Mouse (Mus musculus) thymus, postnatal 10 days (tissue): Measurements from ENCODE around the gene Hadha.

Source experiments
- DNase-seq, 2 experiments: peaks; one replicate each; pipeline ENCODE4 v3.0.0; 2021; ENCODE audit warnings: low spot score in 2 of 2

Hadha gene

GRCm38 (mm10) chr5:30154474-30155394 is at the start of gene Hadha, which contains the start of gene Hadhb:
Gene Hadha, minus strand, starts transcription at chr5:30155162.
Gene Hadhb, plus strand, starts transcription at chr5:30155248.
- peak; percentile 82 to 90 for DNase-seq

GRCm38 (mm10) chr5:30204441-30204840 is 49.5 kb upstream of the Hadha start:
- DNase-seq: no peak

GRCm38 (mm10) chr5:30203216-30203885 is 48.4 kb upstream of the Hadha start:
- no peak for DNase-seq

DNA sequence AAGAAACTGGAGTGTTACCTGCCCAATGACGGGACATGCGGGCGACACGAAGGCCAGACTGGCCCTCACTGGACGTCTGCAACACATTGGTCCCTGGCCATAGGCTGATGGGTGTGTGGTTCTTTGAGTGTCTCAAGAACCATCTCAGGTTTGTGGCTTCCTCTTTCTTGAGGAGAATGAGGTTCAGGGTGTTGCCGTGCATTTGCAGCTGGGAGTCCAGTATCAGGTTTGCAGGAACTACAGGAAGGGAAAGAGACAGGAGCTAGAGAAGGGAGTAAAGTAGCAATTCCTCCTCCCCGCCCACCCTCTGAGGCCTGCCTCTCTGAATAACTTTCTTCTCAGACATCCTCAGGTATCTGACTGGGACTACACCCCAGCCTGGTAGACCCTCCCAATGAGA is 47.3 kb upstream of the Hadha start:
- DNase-seq: no peak

DNA sequence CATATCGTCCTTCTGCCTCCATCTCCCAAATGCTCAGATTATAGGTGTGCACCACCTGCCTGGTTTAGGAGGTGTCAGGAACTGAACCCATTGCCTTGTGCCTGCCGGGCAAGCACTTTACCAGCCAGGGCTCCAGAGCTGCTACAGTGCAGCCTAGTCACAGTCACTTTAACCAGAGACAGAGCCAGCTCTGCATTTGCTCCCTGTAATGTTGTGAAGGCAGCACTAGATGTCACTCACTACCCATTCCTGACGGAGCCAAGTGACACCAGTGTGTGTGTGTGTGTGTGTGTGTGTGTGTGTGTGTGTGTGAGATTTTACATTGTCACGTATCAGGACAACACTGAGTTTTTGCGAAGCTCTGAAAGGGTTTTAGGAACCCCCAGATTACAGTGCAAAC is 46.6 kb upstream of the Hadha start:
- DNase-seq: no peak

DNA sequence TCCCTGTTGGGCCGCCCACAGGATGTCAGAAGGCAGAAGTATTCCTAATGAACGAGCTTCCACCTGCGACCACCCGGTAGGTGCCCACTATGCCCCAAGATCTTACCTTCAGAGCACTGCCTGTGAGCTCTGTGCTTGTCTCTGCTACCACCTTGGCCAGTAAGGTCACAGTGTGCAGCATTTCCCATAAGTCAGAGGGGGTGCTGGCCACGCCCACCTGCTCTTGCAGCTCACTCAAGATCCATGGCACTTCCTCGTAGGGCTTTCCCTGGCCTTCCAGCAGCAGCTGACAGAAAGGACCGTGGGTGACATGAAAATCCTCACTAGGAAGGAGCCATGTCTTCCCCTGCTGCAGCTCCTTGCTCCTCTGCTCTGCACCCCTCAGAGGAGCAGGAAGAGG is 43.3 kb upstream of the Hadha start:
- no peak for DNase-seq

GRCm38 (mm10) chr5:30195340-30195739 is 40.4 kb upstream of the Hadha start:
- DNase-seq: no peak

GRCm38 (mm10) chr5:30192452-30192851 is 37.5 kb upstream of the Hadha start:
- DNase-seq: no peak

DNA sequence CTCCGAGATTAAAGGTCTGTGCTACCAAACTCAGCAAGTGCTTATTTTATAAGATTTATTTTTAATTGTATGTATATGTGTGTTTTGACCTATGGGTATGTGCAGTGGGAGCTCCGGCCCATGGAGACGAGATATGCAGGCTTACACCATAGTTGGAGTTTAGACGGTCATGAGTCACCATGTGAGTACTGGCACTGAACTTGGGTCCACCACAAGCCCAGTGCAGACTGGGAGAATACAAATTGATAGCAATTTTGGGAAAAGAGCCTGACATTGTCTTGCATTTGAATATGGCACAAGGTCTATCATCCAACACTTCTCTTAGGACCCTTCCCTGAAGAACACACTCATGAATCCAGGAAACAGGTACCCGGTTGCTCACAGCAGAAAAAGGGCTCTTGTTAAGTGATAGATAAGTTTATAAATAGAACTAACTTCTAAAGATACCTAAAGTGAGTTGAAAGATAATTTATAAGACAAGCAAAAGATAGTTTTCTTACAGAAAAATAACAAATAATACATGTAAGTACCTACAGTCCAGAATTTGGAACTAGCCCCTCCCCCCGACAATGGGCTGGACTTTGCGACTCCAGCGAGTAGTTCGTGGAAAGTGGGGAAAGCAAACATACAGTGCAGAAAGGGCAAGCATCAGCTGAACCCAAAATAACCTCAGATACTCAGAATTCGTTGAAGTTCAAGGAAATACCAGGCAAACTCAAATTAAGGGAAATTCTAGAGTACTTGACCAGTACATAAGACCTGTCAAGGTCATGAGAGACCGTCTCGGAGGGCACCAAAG is 32.9 kb upstream of the Hadha start:
- no peak for DNase-seq

DNA sequence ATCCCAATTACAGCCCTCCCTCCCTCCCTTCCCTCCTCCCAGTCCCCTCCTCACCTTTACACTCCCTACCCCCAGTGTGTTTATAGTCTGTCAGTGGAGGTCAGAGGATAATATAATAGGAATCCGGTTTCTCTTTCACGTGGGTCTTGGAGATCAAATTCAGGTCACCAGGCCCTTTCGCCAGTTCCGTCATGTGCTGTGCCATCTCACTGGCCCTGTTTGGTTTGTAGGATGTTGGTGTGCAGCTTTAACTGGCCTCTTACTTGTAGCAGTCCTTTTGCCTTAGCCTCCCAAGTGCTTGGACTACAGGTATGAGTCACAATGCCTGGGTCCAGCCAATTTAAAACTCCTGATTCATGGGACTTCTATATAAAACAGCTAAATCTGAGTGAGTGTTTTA is 20.8 kb upstream of the Hadha start:
- DNase-seq: no peak

DNA sequence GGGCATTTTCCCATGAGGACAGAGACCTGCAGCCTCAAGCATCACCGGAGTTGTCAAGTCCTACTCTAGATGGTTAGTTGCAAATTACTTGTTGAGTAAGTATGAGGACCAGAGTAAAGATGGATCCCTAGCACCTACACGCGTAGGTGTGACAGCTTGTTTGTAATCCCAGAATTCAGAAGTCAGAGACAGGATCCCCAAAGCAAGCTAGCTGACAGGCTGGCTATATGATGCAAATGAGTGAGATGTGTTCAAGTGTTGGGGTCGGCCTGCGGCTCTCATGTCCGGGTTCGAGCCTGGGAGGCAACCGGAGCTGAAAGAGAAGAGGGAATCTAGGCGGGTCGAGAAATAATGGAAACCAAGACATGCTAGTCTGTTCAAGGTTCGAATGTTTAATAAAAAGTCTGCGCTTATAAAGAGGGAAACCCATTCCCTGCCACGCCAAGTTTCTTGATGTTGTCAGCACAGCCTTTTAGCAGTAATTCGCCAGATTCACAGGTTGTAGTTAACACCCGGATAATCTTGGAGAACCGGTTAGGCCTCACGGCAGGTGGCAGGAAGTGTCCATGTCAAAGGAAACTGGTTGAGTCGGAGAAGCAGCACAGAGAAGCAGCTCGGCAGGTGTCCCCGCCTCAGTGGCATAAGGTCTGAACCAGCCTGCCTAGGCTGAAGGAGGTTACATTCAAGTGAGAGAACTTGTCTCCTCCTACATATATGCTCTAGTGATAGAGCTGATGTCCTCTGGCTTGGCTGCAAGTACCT is 18.1 kb upstream of the Hadha start:
- no peak for DNase-seq

DNA sequence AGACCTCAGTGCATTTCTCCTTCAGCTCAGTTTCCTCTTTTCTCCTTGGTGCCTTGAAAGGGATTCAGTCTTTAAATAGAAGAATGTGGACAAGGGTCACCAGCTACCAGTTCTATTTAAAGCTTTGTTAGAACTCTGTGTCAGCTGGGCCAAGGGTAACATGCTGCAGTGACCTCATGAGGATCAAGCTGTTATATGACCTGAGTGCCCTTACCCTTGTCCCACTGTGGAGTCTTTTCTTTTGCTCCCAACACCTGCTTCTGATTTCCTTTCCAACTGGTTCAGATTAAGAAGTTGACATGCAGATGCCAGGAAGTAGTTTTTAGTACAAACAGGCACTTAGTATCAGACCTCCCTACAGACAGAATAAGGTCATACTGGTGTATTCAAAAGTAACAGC is 17.2 kb upstream of the Hadha start:
- no peak for DNase-seq

GRCm38 (mm10) chr5:30170303-30170940 is 15.5 kb upstream of the Hadha start:
- no peak for DNase-seq

GRCm38 (mm10) chr5:30165234-30165946 is 10.4 kb upstream of the Hadha start:
- DNase-seq: no peak

- no peak for DNase-seq
These were observed 7.4 kb upstream of the Hadha start for GRCm38 (mm10) chr5:30162339-30162738.

DNA sequence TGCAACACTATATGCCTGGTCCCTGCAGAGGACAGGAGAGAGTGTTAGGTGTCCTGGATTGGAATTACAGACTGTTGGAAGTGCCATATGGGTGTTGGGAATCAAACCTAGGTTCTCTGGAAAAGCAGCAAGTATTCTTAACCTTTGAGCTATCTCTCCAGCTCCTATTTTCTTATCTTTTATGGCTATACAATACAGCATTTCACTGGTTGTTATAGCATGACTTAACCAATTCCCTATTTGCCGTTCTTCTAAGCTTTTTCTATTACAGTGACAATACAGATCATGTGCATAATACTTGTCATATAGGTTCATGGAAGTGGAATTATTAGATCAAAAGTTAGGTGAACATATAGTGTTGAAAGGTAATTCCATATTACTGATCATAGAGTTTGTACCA is 6.9 kb upstream of the Hadha start:
- DNase-seq: no peak

DNA sequence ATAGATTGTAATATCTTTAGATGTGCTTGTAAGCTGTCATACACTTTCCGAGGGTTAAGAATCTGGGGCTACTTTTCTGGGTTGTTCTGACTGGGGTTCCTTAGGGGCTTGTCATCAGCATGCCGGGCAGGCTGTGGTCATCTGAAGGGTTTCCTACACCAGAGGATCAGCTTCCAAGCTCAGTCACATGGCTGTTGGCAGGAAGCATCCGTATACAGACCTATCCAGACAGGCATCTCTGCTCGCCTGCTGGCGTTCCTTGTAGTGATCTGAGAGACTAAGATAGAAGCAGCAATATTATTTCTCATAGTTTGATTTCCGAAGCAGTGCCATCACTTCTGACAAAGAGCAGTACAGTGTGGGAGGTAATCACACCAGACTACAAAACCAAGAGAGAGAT is 4.6 kb upstream of the Hadha start:
- DNase-seq: no peak

GRCm38 (mm10) chr5:30155821-30156629 is 1.1 kb upstream of the Hadha start:
- DNase-seq: no peak

GRCm38 (mm10) chr5:30155395-30155792 is 432 bp upstream of the Hadha start:
- DNase-seq: no peak
